Mouse (Mus musculus) lung, embryonic 16.5 days (tissue): ENCODE results near the gene Zglp1. TPM values are rescaled to one million over a fixed set of nuclear protein-coding genes. Genes with fewer than 3 reads are reported as not detected.
A peak's percentile ranks its signal among the peaks of the same experiment; 100 is the strongest.

ENCODE experiments used
- ATAC-seq: fragments of 200-750 bp; cut with Nextera tagmentation; 2 replicates; pipeline ENCODE4 v1.8.0; 2017; ENCODE audit warnings: low read depth, mild to moderate bottlenecking, moderate library complexity
- H3K27ac ChIP-seq: fragments of 300-500 bp; sonication (generic); 2 replicates; pipeline ENCODE4 v1.5.1; 2014; ENCODE audit warnings: mild to moderate bottlenecking, control low read depth, low read length
- H3K27me3 ChIP-seq: fragments of 300-500 bp; sonication (generic); 2 replicates; pipeline ENCODE4 v1.6.1; 2014; ENCODE audit warnings: low read depth, low read length, mixed read lengths; ENCODE audit not compliant: control insufficient read depth, insufficient read depth
- H3K36me3 ChIP-seq: fragments of 300-500 bp; sonication (generic); 2 replicates; pipeline ENCODE4 v1.6.1; 2014; ENCODE audit warnings: low read length; ENCODE audit not compliant: control insufficient read depth, insufficient read depth
- H3K4me1 ChIP-seq: fragments of 300-500 bp; sonication (generic); replicated peaks from 2 replicates; pipeline ENCODE4 v1.6.1; 2014; ENCODE audit warnings: low read length, mixed read lengths; ENCODE audit not compliant: control insufficient read depth, insufficient read depth
- H3K4me2 ChIP-seq: fragments of 300-500 bp; sonication (generic); 2 replicates; pipeline ENCODE4 v1.6.1; 2014; ENCODE audit warnings: low read depth, low read length, control low read depth
- H3K4me3 ChIP-seq: fragments of 300-500 bp; sonication (generic); 2 replicates; pipeline ENCODE4 v1.5.1; 2014; ENCODE audit warnings: mild to moderate bottlenecking, low read length, control low read depth
- H3K9ac ChIP-seq: fragments of 300-500 bp; sonication (generic); 2 replicates; pipeline ENCODE4 v1.6.1; 2014; ENCODE audit warnings: low read length, control low read depth
- H3K9me3 ChIP-seq: fragments of 300-500 bp; sonication (generic); 2 replicates; pipeline ENCODE4 v1.6.1; 2016; ENCODE audit warnings: low read length; ENCODE audit not compliant: control insufficient read depth
- WGBS: fragments of 180-500 bp; shearing (Covaris S2); extraction: QIAGEN DNeasy Blood & Tissue Kit; methylation state at CpG from one replicate; pipeline ENCODE4 v1.1.7; 2014; 5-methylcytosine and 5-hydroxymethylcytosine counted together
- polyA plus RNA-seq: library from polyadenylated mRNA; unstranded; fragments of >200 nt; fragmentation: Nextera tagmentation; extraction: Ambion mirVana; gene quantifications from 2 replicates; pipeline ENCODE4 v1.2.1, GENCODE M21; 2015

The Zglp1 gene
- polyA plus RNA-seq, 1 experiment from 2014 or later: 1.1 TPM

DNA sequence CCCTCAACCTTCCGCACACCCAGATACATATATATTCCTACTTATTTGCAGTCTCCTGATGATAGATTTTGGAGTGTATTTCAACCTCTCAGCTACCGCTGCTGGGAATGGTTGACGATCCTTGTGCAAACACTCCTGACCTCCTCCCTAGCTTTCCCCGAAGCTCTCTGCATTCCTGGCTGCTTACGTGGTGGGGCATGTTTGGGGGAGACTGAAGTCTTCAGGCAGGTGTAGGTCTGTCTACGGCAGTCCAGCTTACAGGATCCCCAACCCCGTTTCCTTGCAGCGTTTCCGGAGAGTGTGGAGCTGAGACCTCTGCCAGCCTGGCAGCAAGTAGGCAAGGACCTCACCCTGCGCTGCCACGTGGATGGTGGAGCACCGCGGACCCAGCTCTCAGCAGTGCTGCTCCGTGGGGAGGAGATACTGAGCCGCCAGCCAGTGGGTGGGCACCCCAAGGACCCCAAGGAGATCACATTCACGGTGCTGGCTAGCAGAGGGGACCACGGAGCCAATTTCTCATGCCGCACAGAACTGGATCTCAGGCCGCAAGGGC is 41.6 kb downstream of the Zglp1 start:
- Histone ChIP-seq H3K36me3 (0 out of 2 replicates have a peak, but pooled peaks cover 2% of the 10 kb centered on the region), H3K9me3 (no peaks in the 10 kb centered on the region), H3K4me3 (peak overlapping the region; percentile 46), H3K4me2 (peak overlapping the region; percentile 51), H3K27me3 (no peaks in the 10 kb centered on the region), H3K4me1 (peaks cover 27% of the 10 kb centered on the region), H3K27ac (peak overlapping the region; percentile 95), H3K9ac (peak overlapping the region; percentile 63)
- 38% methylated on average over 19 of the region's 19 CpGs for WGBS
- ATAC-seq: peak; percentile 81

DNA sequence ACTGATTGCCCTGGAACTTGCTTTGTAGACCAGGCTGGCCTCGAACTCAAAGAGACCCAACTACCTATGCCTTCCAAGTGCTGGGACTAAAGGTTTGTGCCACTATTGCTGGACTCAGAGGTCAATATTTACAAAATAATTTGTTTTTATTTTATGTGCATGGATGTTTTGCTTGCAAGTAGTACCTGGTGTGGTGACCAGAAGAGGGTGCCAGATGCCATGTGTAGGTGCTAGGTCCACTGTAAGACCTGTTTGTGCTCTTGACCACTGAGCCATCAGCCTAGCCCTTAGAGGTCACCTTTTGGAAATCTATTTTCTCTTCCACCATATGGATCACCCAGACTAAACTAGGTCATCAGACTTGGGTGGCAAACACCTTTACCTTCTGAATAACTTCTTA is 44.2 kb downstream of the Zglp1 start:
- H3K4me3 ChIP-seq: no peak overlapping the region
- H3K9ac ChIP-seq: no peak overlapping the region
- H3K36me3 ChIP-seq: 0 out of 2 replicates have a peak, but pooled peaks cover 2% of the 10 kb centered on the region
- H3K4me1 ChIP-seq: peaks cover 10% of the 10 kb centered on the region
- peak overlapping the region; percentile 89 for H3K27ac ChIP-seq
- no peaks in the 10 kb centered on the region for H3K9me3 ChIP-seq
- no peak overlapping the region for H3K4me2 ChIP-seq
- no peak for ATAC-seq
- whole genome bisulfite sequencing: 81% methylated on average over 1 of the region's 1 CpGs
- no peaks in the 10 kb centered on the region for H3K27me3 ChIP-seq

DNA sequence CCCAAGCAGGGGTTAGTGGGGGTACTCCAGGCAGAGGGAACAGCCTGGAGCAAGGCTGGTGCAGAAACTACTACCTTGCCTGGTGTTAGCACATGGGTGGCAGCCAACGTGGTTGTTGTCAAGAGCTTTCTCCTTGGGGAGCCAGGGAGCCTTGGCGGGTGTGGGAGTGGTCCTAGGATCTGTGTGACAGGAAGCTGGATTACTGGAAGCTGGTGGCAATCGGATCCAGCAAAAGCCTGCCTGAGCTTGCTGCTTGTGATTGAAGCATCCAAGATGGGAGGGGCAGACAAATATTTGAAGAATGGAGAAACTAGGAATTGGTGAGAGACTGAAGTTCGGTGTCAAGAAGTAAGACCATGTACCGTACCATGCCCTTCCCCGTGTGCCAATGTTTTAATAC is 44.6 kb downstream of the Zglp1 start:
- WGBS: 43% methylated on average over 6 of the region's 6 CpGs
- Histone ChIP-seq H3K27ac (peak overlapping the region; percentile 89), H3K4me3 (no peak overlapping the region), H3K4me2 (no peak overlapping the region), H3K4me1 (peaks cover 13% of the 10 kb centered on the region), H3K9ac (peak overlapping the region; percentile 22; the same call in 1 of the 2 replicates), H3K9me3 (no peaks in the 10 kb centered on the region), H3K36me3 (0 out of 2 replicates have a peak, but pooled peaks cover 2% of the 10 kb centered on the region), H3K27me3 (no peaks in the 10 kb centered on the region)
- peak; percentile 29 for ATAC-seq

DNA sequence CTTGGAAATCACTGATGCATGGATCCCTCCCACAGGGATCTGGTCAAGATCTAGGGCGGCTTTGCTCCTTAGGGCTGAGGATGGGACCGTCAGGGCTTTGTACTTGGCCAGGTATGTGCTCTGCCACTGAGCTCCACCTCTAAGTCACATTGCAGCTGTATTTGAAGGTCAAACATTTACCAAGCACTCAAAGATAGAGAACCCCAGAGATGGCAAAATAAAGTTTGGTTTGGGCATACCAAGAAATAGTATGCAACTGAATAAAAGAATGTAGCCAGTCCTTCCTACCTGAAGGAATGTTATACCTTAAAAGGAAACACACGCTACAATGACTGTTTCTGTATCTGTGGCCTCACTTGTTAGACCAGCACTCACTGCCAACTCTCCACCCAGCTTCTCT is 45.5 kb downstream of the Zglp1 start:
- peak overlapping the region; percentile 89 for H3K27ac ChIP-seq

DNA sequence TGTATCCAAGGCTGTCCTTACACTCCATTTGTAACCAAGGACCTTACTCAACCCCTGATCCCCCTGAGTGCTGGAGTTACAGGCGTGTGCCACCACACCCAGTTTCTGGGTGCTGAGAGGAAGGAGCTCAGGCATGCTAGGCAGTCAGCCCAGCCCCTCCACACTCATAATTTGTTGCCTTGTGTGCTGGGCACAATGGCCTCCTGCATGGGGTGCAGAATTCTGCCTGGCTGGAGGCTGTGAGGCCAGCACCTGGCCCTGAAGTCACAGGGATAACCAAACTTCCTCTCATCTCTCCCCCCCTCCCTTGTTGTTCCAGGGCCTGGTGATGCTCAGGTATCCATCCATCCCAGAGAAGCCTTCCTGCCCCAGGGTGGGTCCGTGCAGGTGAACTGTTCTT is 48.3 kb downstream of the Zglp1 start:
- no peak for ATAC-seq
- H3K9me3 ChIP-seq: no peaks in the 10 kb centered on the region
- H3K36me3 ChIP-seq: 0 out of 2 replicates have a peak, but pooled peaks cover 2% of the 10 kb centered on the region
- H3K9ac ChIP-seq: no peak overlapping the region
- H3K4me2 ChIP-seq: no peak overlapping the region
- H3K27me3 ChIP-seq: peaks cover 5% of the 10 kb centered on the region
- WGBS: 71% methylated on average over 2 of the region's 2 CpGs
- H3K4me3 ChIP-seq: no peak overlapping the region
- H3K4me1 ChIP-seq: peaks cover 19% of the 10 kb centered on the region
- H3K27ac ChIP-seq: no peak overlapping the region

More for the DNA sequence above, 45.5 kb downstream of the Zglp1 start:
- Histone ChIP-seq H3K4me3 (no peak overlapping the region), H3K4me1 (peaks cover 10% of the 10 kb centered on the region; the same call in 1 of the 2 replicates), H3K27me3 (no peaks in the 10 kb centered on the region), H3K36me3 (0 out of 2 replicates have a peak, but pooled peaks cover 2% of the 10 kb centered on the region), H3K9me3 (no peaks in the 10 kb centered on the region), H3K4me2 (no peak overlapping the region), H3K9ac (no peak overlapping the region)
- 0 out of 2 replicates have a peak, but pooled peaks have one; percentile 30 for ATAC-seq
- 54% methylated on average over 3 of the region's 3 CpGs for WGBS

DNA sequence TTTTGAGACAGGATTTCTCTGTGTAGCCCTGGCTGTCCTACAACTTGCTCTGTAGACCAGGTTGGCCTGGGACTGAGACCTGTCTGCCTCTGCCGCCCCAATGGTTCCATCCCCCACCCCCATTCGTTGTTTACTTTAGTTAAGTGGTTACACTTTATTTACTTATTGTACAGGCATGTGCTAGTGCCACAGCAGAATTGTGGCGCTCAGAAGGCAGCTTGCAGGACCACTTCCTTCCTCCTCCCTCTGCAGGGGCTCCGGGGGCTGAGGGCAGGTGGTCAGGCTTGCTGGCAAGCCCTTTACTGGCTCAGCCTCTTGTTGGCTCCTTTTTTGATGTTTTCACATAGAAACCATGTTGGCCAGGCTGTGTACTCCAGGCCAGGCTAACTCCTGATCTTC is 49.7 kb downstream of the Zglp1 start:
- H3K9ac ChIP-seq: peak overlapping the region; percentile 21
- WGBS: 16% methylated on average over 4 of the region's 4 CpGs
- peak overlapping the region; percentile 62 for H3K4me3 ChIP-seq
- peaks cover 21% of the 10 kb centered on the region for H3K4me1 ChIP-seq
- H3K4me2 ChIP-seq: peak overlapping the region; percentile 78
- no peaks in the 10 kb centered on the region for H3K36me3 ChIP-seq
- H3K9me3 ChIP-seq: no peaks in the 10 kb centered on the region
- H3K27me3 ChIP-seq: peaks cover 5% of the 10 kb centered on the region
- ATAC-seq: no peak
- no peak overlapping the region for H3K27ac ChIP-seq

DNA sequence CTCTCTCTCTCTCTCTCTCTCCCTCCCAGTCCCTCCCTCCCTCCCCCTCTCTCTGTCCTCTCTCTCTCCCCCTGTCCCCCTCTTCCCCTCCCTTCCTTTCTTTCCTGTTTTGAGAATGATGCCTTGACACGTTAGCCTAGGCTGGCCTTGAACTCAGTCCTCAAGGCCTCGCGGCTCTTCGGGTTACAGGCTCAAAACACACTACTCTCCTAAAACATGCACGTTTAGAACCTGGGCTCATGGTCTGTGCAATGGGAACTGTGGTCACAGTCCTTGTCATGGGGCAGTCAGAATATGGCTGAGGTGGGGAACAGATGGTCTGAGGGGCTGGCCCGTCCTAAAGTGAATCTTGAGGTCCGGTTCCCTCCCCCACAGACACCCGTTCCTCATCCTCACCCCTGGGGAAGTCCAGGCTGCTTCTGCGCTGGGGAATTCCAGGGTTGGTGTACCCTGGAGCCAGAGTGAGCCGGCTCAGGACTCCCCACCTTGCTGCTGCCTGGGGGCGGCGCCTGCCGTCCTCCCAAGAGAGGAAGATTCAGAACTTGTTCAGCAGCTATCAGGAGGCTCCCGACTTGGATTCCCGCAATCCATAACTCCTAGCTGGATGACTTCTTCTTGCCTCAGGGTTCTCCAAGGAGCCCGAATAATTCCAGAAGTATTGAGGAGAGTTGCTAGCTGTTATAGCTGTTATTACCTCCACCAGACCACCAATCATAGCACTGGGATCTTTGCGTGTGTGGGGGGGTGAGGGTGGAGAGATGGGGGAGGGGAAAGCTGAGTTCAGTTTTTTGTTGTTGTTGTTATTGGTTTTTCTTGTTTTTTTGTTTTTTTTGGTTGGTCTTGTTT is 50.3 kb downstream of the Zglp1 start:
- Histone ChIP-seq H3K36me3 (no peaks in the 10 kb centered on the region), H3K27me3 (peaks cover 5% of the 10 kb centered on the region), H3K4me3 (peak overlapping the region; percentile 62), H3K4me2 (peak overlapping the region; percentile 78), H3K4me1 (peaks cover 22% of the 10 kb centered on the region), H3K9ac (peak overlapping the region; percentile 74), H3K9me3 (no peaks in the 10 kb centered on the region), H3K27ac (no peak overlapping the region)
- 4% methylated on average over 17 of the region's 17 CpGs for WGBS
- no peak for ATAC-seq

DNA sequence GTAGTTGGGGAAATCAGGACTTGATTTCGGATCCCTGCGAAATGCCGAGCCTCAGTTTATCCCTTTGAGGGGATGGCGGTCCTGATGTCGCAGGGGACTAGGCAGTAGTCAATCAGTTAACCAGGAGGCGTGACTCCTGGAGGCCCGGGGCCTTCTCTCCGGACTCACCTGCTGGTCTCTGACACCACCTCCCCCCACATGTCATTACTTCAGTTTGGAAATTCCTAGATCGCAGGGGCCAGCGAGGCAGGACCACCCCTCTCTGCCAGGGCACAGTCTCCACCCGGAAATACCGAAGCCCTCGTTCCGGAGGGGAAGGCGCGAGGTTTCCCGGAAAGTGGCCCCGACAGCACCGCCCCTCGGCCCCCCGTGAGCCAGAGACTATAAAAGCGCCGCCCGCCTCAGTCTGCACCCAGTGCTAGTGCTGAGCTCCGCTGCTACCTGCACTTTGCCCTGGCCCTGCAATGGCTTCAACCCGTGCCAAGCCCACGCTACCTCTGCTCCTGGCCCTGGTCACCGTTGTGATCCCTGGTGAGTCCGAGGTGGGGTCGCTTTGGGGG is 51.2 kb downstream of the Zglp1 start, which contains the start of gene Icam1:
Icam1 (plus strand) TSS at position 415 of the 560 bp plus-strand sequence.
- peak within 1 kb of the TSS; percentile 71 for H3K27ac ChIP-seq
- H3K9ac ChIP-seq: peak within 1 kb of the TSS; percentile 74
- peak; percentile 62 for ATAC-seq
- 1% methylated on average over 30 of the region's 30 CpGs for WGBS
- H3K4me3 ChIP-seq: peak within 1 kb of the TSS; percentile 62
- H3K36me3 ChIP-seq: no peaks in the 10 kb centered on the region
- H3K4me2 ChIP-seq: peak within 1 kb of the TSS; percentile 78
- peaks cover 5% of the 10 kb centered on the region for H3K27me3 ChIP-seq
- no peaks in the 10 kb centered on the region for H3K9me3 ChIP-seq
- H3K4me1 ChIP-seq: peaks cover 22% of the 10 kb centered on the region
